Mouse (Mus musculus) urinary bladder, adult 18-20 months (tissue): ENCODE results near the gene Tfcp2l1.
"Not testable (repeated sequence)": the region's sequence is repeated elsewhere in the genome, so short reads cannot be mapped to it uniquely, and the experiment has no call there.

Experiments used
- DNase-seq, 2 experiments: peaks; one replicate each; pipeline ENCODE4 v3.0.0; 2022; ENCODE audit warnings: low spot score in 2 of 2, mixed read lengths in 2 of 2

The Tfcp2l1 gene

DNA sequence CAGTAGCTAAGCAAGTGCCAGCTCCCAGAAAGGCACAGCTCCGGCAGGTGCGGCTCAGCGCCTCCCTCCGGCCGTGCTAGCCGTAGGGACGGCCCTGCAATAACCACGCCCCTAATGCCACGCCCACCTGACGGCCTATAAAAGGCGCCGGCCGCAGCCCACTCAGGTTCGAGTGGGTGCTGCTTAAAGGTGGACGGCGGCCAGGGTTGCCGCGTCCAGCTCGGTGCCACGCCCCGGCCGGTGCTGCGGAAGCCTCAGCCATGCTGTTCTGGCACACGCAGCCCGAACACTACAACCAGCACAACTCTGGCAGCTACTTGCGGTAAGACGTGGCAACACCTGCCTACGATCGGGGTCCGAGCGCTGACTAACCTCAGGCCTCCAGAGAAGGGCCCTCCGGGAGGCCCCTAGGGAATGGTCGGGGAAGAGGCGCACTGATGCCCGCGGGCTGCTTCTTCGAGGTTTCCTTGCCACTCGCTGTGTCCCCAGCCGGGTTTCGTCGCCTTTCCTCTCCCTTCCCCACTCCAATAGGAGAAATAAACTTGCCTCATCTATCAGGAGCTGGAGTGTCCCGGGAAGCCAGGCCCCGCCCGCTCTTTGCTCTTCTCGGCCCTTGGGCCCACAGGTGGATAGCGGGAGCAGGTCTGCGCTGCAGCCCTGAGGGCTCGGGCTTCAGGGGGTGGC, at the start of gene Tfcp2l1:
Gene Tfcp2l1 (plus strand): TSS at position 165 of the 684 bp plus-strand sequence.
- DNase-seq, result peak; percentile 83 to 92

GRCm38 (mm10) chr1:118580174-118580702, 47.5 kb upstream of the Tfcp2l1 start:
- no peak for DNase-seq

DNA sequence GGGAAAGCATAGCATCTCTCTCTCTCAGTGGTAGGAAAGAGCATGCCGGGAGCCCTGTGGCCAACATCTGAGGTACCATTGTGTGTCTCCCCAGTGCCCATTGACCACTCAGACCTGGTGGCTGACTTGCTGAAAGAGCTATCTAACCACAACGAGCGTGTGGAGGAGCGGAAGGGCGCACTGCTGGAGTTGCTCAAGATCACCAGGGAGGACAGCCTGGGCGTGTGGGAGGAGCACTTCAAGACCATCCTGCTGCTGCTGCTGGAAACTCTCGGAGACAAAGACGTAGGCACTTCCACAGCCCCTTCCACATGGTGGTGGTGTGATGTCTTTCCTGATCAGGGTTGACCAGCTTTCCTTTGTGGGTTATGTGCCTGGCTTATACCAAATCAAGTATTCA, 46.6 kb upstream of the Tfcp2l1 start:
- DNase-seq, result no peak

- DNase-seq, result no peak
Observed at GRCm38 (mm10) chr1:118589721-118590120, 38.0 kb upstream of the Tfcp2l1 start.

- no peak for DNase-seq
Observed at GRCm38 (mm10) chr1:118592933-118593332, 34.8 kb upstream of the Tfcp2l1 start.

- DNase-seq, result no peak
Observed at GRCm38 (mm10) chr1:118595395-118595794, 32.4 kb upstream of the Tfcp2l1 start.

GRCm38 (mm10) chr1:118597475-118598213, 30.1 kb upstream of the Tfcp2l1 start:
- no peak for DNase-seq

DNA sequence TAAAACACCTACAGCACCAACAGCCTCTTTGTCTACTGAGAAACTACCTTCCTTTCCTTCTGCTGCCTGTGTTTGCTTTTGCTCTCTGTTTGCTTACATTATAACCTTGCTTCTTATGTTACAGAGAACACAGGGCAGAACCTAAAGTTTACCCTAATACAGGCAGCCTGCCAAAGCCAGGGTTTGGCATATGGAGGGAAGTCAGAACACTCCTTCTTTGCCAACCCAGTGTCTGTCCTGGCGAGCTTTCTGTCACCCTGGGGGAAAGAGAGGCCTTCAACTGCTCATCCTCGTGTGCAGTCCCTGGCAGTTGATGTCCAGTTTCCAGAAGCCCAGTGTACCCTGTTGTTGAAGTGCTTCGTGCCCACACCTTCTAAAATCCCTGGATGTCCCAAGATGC, 29.4 kb upstream of the Tfcp2l1 start:
- no peak for DNase-seq

- DNase-seq, result no peak
Observed at GRCm38 (mm10) chr1:118613631-118614183, 14.0 kb upstream of the Tfcp2l1 start.

GRCm38 (mm10) chr1:118621055-118621454, 6.7 kb upstream of the Tfcp2l1 start:
- not testable (repeated sequence) for DNase-seq

DNA sequence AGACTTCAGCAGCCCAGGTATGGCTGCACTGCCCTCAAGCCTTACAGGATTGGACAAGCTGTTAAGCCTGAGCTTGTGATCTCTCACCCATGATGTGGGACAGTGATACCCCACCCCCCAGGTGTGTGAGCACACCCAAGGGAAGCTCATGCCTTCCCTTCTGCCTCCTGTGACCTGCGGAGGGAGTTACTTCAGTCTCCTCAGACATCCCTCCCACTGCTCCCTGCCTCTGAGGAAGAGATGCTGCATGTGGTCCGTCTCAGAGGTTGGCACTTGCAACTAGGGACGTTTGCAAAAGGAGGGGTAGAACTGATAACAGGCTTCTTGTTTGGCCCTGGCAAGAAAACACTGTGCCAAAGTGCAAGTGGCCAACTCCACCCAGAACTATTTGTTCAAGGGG, 4.9 kb upstream of the Tfcp2l1 start:
- DNase-seq, result peak in 1 of 2 experiments; percentile 43

DNA sequence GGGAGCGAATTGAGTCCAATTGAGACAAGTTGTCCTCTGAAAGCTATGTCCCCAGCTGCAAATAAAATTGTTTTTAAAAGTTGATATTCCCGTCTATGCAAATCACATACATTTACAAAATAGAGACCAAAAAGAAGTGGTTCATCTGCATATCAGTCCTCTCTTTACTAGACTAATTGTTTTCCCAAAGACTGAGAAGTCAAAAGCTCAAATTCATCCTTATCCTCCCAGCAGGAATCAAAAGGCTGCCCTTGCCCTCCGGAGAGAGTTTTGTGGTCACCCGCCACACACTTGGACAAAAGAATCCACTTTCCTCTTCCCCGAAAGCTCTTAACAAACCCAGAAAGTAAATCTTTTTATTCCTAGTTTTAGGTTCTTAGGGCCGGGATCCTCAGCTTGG, 2.3 kb upstream of the Tfcp2l1 start:
- no peak for DNase-seq

DNA sequence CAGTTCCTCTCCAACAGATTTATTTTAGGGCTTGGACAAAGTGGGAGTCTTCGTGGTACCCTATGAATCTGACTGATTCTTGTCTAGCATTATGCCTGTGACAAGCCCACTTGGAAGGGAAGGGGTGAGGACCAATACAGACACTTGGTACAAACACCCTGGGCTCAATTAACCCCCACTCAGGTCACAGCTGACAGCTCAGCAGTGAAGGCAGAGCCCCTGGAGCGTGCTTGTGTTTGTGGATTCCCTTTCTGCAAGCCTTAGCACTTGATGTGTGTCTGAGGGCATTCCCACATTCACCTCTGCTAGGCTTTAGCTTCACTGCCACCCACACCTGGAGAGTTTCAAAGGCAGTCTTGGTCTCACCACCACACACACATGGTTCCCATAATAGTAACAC, 1.8 kb upstream of the Tfcp2l1 start:
- DNase-seq, result no peak

DNA sequence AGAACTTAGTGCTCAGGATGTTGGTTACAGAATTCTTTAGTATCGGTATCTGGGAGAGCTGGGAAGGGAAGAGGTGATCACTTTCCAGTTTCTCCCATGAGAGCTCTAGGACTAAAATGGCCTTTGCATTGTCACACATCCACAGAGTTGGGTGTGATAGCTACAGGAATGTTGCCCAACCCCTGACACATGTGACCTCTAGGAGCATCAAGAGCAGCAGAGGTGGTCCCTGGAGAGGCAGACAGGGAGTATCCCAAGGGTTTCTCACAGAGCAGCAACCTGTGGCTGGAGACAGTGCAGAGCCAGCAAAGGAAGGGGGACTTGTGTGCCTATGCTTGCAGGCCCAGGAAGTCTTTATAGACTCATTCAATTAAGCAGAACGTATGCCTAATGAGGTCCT, 1.3 kb upstream of the Tfcp2l1 start:
- DNase-seq, result no peak

DNA sequence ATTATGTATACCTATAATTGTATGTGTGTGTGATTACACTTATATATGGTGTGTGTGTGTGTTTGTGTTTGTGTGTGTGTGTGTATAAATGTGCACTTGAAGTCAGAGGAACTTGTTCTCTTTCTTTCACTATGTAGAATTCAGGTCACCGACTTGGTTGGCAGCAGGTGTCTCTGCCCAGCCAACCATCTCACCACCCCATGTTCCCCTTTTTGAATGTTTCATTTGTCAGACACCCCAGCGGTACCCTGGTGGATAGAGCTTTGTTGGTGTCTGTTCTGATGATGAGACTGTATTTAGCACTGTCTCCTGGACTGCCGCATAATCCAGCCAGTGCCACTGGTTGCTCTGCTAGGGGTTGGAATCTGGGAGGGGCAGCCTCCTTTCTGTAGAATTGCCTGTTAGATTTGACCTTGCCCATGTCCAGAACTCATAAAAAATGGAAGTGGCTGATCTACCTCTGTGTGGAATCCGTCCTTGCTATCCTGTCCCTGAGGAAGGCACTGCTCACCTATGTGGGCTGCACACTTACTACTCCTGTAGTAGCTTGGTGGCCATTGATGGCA, 5.8 kb downstream of the Tfcp2l1 start:
- no peak for DNase-seq

GRCm38 (mm10) chr1:118642296-118642999, 14.7 kb downstream of the Tfcp2l1 start:
- no peak for DNase-seq

DNA sequence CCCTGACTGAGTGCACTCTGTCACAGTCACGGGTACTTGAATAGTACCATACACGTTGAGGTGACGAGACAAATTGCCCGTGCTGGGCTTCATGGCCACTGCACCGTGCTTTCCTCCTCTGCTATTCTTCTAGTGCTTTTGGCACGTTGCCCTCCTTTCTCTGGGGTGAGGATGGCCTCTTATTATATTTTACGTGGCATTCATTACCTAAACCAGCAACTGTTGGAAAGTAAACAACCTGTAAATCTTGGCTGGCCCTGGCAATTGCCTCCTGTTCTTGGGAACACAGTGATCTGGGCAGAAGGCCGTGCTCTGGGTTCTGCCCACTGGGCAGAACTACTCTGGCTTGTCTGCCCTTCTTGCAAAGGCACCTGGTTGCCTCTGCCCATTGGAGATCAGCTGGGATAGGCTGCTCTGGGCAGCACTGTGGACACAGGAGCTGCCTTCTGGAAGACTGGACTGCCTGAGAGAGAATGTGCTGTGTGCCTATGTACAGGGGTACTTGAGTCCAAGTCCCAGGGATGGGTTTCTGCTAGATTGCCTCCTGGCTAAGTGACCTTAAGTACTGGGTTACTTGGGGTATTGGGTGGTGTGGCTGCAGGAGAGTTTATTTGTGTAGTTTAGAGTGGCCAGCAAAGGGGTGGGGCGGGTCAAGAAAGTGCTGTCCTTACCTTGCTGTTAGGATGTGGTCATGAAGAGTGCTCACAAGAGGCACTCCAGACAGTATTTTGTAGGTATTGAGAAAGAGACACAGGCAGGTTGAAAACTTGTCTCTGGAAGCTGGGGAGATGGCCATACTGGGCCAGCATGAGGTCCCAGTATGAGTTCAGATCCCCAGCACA, 15.6 kb downstream of the Tfcp2l1 start:
- DNase-seq, result no peak

- DNase-seq, result no peak
Observed at GRCm38 (mm10) chr1:118645701-118646100, 18.0 kb downstream of the Tfcp2l1 start.

DNA sequence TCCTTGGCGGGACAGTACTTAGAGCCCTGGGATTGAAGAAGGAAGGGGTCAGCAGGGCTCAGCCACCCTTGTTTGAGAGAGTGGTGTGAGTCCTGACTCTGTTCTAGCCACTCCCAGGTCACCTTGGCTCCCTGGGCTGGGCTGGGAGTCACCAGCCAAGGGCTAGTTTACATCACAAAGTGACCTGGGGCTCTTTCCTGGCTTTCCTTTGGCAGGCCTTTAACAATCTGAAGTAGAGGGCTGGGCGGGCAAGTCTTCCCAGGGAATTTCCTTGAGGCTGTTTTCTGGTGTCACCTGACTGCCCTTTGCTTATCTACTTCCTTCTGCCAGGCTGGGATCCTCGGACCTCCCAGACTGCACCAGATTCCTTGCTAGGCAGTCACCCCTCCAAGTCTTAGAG, 20.3 kb downstream of the Tfcp2l1 start:
- no peak for DNase-seq

DNA sequence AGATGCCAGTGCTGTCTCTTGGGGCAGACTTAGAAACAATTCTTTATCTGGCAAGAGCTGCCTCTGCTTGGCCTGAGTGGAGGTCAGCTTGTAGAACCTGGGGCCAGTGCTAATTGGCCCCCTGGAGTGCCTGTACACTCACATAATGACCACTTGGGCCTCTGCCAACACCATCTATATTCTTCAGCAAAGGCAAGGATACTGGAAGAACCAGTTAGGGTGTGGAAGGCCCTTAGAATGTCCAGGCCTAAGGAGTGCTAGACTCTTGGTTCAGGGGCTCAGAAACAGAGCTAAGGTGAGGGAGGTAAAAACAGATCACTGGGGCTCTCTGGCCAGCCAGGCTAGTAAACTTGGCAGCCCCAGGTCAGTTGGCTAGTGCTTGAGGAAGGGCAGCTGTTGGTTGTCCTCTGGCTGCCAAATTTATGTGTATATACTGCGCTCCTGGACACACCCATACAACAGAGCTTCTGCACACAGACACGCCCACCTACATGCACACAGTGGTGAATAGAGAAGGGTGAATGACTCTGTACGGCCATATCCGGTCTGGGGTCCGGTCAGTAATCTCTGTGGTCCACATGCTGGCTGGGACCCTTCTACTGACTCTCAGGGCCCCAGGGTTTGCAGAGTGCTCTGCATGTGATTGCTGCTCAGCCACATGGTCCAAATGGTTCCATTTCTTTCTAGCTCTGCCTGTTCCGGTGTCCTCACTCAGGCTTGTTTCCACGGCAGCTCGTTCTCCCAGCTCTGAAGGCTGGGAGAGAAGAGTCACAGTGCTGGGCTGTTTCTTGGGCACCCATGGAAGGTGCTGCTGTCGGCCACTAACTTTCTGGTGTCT, 22.4 kb downstream of the Tfcp2l1 start:
- DNase-seq, result peak; percentile 36 to 51
